Mouse (Mus musculus): ENCODE measurements around the gene Use1.

- TF ChIP-seq EP300 (IDR thresholded peaks at IDR 0.05; ENCODE audit: low read depth in 1 of 2, low read length in 2 of 2) = no peak
- TF ChIP-seq POLR2A (IDR thresholded peaks at IDR 0.05; ENCODE audit: control insufficient read depth in 1 of 2, insufficient read depth in 1 of 2, low read depth in 1 of 2, low read length in 2 of 2, poor library complexity in 1 of 2) = no peak
- no peak for TF ChIP-seq MEF2A (IDR thresholded peaks at IDR 0.05; ENCODE audit: extremely low read depth, insufficient replicate concordance, low read depth, low read length, poor library complexity, severe bottlenecking)
Measured at GRCm38 (mm10) chr8:71391696-71392095, 25.0 kb downstream of the Use1 start.

Data from MEL (cell line).